Mouse (Mus musculus) kidney, postnatal 4 days (tissue): Measurements from ENCODE around the gene Tex46.

Experiments
- DNase-seq, 2 experiments: peaks; one replicate each; pipeline ENCODE4 v3.0.0; 2021; ENCODE audit warnings: mixed read lengths in 2 of 2

The Tex46 gene

DNA sequence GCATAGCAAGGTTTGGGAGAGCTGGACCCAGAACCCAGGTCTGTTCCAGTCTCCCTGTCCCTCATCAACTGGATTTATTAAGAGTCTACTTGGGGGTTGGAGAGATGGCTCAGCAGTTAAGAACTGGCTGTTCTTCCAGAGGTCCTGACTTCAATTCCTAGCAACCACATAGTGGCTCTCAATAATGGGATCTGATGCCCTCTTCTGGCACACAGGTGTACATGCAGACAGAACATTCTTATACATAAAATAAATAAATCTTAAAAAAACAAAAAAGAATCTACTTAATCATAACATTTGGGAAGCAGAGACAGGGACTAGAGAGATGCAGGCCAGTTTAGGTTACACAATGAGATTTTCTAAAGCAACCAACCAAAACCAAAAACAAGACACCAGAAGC lies 25.8 kb downstream of the Tex46 start:
- DNase-seq: no peak

DNA sequence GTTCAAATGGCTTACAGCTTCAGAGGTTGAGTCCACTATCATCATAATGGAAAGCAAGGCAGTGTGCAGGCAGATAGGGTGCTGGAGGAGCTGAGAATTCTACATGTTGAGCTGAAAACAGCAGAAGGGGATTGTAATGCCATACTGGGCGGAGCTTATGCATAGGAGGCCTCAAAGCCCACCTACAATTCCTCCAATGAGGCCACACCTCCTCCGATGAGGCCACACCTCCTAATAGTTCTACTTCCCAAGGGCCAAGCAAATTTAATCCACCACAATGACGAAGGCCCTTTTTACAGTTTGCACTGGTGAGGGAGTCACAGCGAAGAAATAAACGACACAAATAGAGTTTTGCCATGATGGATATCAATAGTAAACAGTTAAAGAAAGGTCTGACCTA lies 26.3 kb downstream of the Tex46 start:
- no peak for DNase-seq

DNA sequence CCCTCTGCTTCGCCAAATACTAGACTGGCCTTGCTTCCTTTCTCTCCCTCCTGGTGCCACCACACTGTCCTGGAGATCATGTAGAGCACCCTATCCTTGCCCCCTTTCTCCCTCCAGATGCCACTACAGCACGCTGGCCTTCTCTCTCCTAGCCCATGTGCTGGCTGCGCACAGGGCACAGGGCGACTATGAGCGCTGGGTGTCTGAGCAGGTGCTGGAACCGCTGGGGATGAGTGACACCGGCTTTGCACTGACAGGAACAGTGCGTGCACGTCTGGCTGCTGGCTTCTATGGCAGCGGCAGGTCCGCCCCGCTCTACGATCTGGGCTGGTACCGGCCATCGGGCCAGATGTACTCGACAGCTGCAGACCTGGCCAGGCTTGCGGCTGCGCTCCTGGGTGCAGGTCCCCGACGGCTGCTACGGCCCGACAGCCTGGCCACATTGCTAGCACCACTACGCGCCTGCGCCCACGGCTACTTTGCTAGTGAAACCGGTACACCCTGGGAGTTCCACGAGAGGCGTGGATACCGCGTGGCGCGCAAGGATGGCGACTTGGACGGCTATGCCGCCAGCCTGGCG lies 26.8 kb downstream of the Tex46 start:
- no peak for DNase-seq

DNA sequence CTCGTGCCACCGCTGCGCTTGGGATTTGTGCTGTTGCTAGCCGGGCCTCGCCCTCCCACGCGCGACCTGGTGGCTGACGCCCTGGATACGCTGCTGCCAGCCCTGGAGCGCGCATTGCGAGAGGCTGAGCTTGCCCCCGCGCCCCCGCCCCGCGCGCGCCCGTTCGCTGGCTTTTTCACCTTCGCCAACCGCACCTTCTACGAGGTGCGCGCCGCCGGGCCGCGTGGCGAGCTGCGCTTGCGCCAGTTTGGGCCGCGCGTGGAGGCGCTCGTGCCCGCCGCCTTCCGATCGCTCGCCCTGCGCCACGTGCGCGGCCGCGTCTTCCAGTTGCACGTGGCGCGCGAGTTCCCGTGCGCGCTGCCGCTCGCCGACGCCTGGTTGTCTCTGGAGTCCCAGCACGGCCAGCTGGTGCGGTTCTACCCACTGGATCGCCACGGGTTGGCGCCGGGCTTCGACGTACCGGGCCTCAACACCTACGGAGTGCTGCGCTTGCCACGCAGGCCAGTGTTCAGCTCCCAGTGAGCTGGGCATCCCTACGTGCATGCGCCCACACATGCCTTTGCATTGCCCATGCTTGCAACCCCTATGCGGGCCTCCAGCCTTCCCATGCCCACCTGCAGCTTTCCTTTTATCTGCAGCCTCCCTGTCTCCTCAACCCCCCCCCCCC lies 27.5 kb downstream of the Tex46 start:
- DNase-seq: peak; percentile 63 to 77

DNA sequence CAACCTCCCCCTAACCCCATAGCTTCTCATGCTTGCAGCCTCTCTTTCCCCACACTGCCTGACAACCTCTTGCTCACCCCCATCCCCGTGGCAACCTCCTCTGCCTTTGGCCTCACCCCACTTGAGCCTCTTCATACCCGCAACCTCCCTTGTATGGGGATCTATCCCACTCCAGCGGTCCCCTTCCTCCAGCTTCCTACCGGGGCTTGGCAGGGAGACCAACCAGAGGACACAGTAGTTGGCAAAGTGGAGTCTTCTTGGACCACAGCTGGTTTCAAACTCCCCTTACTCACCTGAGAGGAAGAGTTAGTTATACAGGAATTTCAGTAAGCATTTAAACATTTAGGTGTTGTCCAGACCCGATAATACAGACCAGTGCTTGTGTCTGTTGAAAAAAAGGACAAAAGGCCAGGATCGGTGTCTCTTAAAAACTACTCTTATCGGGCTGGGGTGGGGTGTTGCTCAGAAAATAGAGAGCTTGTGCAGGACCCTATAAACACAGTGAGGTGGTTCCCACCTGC lies 28.1 kb downstream of the Tex46 start:
- no peak for DNase-seq

DNA sequence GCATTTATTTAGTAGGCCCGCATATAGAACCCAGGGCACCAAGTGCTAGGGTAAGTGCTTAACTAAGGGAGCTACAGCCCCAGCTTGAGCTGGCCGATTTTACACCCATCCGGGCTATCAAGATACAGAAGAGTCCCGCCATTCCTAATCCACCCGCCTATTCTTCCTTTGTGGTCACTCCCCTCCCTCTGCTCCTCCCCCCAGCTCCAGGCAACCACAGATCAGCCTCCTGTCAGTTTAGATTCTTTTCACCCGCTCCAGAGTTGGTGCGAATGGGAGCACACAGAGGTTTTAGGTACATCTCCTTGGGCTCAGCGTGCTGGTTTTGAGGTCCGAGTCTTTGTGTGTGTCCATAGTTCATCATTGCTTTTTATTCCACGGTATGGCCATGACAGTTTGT lies 28.7 kb downstream of the Tex46 start:
- DNase-seq: peak; percentile 52 to 59

DNA sequence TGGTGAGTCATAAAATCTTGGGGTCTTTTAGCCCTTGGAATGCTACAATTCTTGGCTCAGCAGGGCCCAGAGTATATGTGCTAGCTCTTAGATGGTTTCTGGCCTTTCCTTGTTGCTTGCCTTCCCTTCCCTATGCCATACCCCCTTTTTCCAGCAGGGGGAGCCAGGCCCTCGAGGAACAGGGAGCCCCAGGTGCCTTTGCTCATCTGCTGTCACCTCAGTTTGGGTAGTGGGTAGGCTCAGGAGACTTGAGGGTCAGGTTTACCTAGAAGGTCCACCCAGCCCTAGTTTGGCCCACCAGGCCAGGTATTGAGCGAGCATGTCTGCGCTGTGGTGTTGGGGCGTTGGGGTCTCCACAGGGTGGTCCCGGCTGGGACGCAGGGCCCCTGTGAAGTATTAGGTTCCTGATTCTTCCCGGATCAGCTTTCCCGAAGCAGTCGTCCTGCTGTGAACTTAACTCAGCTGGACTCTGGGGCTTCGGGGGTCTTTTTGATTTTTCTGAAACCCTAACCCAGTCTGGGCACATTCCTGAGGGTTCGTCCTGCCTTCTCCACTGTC lies 38.8 kb downstream of the Tex46 start:
- DNase-seq: peak; percentile 92 to 93

DNA sequence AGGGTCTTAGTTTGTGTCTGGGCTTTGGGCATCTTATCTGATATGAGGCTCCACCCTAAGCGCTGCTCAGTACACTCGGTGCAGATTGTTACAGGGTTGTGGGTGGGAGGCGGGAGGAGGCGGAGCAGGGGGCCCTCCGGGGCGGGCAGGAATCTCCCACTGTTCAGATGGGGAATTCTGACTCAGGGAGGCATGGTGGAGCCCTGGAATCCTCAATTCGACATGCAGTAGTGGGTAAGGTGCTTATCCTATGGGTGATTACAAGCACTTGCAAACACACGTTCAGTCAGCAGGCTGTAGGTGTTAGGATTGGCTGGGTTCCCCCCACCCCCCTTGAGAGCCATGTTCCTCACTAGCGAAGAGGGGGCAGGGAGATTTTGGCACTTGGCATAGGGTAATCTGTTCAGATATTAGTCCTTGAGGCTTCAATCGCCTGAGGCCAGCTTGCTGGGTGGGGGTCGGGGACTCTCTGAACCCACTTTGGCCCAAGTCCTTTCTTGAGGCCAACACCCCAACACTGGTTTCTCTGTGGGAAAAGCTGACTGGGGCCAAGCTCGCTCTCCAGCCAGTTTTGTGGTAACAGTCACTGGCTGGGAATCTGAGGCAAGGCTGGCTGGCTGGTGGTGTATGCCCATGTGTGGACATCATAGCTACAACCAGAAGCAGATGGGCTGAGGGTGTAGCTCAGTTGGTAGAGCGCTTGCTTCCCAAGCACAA lies 39.4 kb downstream of the Tex46 start:
- peak; percentile 28 to 33 for DNase-seq

DNA sequence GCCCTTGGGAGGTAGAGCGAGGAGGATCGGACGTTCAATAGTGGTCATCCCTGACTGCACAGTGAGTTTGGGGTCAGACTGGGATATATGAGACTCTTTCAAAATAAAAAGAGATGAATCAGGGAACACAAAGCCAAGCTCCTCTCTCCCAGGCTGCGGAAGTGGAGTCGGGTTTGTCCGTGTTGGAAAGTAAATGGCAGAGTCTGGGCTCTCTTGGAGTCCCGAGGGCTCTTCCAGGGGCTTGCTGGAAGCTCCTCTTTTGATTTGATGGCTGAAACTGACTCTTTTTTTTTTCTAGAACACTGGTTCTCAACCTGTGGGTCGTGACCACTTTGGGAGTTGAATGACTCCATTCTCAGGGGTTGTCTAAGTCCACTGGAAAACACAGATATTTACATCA lies 40.0 kb downstream of the Tex46 start:
- no peak for DNase-seq

DNA sequence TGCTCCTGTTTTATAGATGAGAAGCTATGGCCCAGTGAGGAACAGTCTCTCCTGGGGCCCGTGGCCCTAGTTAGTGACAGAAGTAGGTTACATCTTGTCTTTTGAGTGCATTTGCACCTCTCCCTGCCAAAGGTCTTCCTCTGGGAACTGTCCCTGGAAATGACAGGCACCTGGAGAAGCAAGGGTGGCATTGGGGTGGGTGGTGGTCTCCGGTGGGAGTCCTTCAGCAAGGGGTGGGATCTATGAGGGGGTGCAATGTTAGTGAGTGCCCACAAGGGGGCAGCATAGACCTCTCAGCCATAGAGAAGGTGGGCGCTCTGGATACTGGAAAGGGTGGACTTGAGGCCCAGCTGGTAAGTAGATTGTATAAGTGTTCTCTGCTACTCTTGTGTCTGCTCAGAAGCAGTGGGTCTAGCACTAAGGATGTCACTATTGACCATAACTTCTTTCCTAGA lies 41.1 kb downstream of the Tex46 start:
- peak; percentile 52 to 54 for DNase-seq

DNA sequence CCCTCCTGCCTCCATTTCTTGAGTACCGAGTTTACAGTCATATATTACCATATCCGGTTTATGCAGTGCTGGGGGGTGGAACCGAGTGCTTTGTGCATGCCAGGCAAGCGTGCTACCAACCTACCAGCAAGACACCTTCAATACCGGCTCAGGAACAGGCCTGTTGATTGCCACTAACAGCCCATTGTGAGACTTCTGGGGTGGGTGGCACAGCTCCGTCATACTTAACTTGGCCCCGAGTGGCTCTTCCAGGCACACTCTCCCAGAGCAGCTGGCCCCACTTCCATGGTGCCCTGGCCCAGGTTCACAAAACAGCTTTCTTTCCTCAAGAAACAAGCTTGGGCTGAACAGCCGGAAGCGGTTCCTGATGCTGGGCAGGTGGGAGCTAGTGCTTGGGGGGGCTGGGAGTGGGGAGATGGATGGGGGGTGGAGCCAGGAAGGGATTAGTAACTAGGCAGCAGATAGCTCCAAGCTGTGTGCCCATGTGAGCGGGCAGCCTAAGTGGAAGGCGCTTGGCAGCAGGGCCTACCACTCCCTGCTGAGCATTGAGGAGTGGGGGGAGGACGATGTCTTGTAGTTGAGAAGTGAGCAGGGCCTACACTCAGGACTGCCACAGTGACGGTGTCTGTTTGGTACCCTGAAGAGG lies 41.8 kb downstream of the Tex46 start:
- DNase-seq: no peak

DNA sequence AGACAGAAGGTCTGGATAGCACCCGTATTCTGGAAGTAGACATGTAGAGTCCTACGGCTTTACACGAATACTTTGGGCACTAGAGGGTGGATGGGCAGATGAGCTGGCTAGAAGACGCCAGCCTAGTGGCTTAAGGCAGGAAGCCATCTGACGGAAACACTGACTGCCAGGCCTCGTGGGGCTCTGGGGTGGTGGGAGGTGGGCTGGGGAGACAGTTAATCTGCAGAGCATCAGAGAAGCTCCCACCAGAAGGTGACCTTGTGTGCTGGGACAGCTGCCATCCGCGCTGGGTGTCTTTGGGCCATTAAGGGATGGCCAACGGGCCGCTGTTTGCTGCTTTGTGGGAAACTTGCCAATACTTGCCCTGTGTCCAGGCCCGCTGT lies 42.3 kb downstream of the Tex46 start:
- DNase-seq: no peak

DNA sequence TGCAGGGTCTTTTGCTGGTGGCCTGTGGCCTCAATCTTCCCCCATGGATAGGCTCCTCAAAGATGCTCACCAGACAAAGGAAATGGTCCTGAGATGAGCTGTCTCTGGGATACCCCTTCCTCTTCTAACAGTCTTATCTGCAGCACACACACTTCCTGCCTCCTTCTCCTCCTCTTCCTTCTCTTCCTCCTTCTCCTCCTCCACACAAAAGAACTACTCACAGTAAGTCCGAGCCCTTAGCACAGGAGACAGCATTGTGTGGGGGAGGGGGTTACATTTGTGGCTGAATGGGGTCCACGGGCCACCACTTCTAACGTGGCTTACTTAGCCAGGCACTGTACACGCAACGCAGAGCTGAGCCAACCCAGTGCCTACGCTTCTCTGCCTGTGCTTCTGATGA lies 42.8 kb downstream of the Tex46 start:
- no peak for DNase-seq

DNA sequence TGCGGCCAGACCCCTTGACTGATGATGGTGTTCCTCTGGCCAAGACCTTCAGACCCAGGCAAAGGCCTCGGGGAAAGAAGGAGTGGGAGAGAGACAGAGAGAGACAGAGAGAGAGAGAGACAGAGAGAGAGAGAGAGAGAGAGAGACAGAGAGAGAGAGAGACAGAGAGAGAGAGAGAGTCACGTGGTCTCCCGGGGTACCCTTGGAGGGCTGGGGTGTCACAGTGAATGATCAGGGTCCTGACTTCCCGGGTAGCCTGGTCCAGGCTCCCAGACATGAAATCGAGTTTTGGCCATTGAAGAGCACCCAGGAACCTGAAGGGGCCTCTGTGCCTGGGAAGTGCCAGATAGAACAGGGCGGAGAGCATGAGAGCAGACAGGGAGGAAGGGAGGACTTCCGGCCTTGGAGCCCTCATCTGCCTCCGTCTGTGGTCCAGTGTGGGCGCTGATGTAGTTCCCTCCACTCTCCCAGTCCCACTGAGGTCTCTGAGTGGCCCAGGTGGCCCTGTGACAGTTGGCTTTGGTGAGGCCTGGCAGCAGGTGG lies 43.5 kb downstream of the Tex46 start:
- DNase-seq: no peak

DNA sequence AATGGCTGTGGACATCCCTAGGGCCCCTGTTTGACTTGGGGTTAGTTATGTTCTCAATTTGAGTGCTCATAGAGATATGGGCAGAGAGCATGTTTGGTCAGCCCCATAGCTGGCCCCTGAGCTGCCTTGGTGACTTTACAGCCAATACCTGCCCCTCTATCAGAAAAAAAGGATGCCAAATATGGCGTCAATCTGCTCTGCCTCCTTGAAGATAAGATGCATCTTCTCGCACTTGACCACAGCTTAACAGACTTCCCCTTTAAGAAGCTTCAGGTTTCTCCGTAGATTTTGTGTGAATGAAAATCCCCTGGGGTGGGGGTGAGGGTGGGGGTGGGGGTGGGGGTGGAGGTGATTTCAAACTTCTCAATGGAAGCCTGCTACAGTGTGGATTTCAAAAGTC lies 47.7 kb downstream of the Tex46 start:
- no peak for DNase-seq
